Mouse (Mus musculus): ENCODE data around the gene Rnf34.

DNA sequence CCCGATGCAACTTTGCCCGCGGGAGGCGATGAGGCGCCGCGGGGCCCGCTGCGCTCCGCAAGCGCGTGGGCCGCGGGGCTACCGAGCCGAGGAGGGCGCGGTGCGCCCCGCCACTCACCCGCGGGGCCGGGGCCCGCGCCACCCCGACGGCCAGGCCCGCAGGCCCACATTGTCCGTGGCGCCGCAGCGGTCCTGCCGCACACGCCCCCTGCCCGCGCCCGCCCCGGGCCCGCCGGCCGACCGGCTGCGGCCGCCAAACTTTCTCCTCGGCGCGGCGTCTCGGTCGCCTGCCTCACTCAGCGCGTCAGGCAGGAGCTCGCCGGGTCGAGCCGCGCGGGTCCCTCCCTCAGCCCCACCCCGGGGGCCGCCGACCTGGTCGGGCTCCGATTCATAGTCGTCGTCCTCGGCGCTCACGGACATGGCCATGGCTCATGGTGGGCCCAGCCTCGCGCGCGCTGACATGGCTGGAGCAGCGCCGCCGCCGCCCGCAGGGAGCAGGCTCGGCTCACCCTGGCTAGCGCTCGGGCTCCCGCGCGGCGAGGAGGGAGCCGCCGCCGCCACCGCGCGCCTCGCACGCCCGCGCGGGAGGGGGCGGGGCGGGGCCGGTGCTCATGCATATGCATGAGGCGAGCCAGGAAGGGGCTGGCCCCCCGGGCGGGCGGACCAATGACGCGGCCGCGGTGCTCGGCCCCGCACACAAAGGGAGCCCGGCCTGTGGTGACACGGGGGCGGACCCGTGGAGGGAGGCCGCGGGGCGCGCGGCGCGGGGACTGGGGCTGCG is 50.1 kb downstream of the Rnf34 start:
- no peak for TF ChIP-seq CTCF (IDR thresholded peaks at IDR 0.05; ENCODE audit: low read depth)
- TF ChIP-seq EP300 (IDR thresholded peaks at IDR 0.05; ENCODE audit: low read depth) = no peak
